Mouse (Mus musculus): ENCODE data around the gene Fgfr2.

- no peak for TF ChIP-seq CTCF (conservative IDR thresholded peaks at IDR 0.05; ENCODE audit: insufficient read depth, insufficient read length, low read depth, low read length)
- no peak for TF ChIP-seq POLR2A (IDR thresholded peaks at IDR 0.05; ENCODE audit: low read depth, low read length)
Observed at GRCm38 (mm10) chr7:131031755-131032154, 2091.4 kb downstream of the Fgfr2 start, which contains the start of gene Dmbt1.

Measured in kidney, adult 2 months (tissue).